Mouse (Mus musculus) embryonic facial prominence, embryonic 12.5 days (tissue): ENCODE measurements around the gene Nnmt. TPM values are rescaled to one million over a fixed set of nuclear protein-coding genes. Genes with fewer than 3 reads are reported as not detected.

Experiments
- polyA plus RNA-seq: library from polyadenylated mRNA; unstranded; fragments of >200 nt; fragmentation: Nextera tagmentation; extraction: Ambion mirVana; gene quantifications from 2 replicates; pipeline ENCODE4 v1.2.1, GENCODE M21; 2016

Nnmt gene
- polyA plus RNA-seq, 1 experiment from 2014 or later = 5.2 TPM

Other genes with a start within 250 kb of the Nnmt start
- gene Rexo2, start 124.5 kb downstream of the Nnmt start, polyA plus RNA-seq = 94.9 and 98.6 TPM in 2 replicates
- 123 TPM in 2 replicates for gene Rbm7, start 109.9 kb downstream of the Nnmt start, polyA plus RNA-seq
- 40.1 and 43.6 TPM in 2 replicates for gene Gm5617, start 109.7 kb downstream of the Nnmt start, polyA plus RNA-seq
- gene Zbtb16, start 231.1 kb upstream of the Nnmt start, polyA plus RNA-seq = 4.1 and 5.2 TPM in 2 replicates